In genomic region chr4:44119410-44120201, GRCm38 (mm10) we compare ENCODE assay signal across 8 mouse cellular contexts. TPM values are rescaled to one million over a fixed set of nuclear protein-coding genes. Genes with fewer than 3 reads are reported as not detected.
DNase-seq lines count a peak whose midpoint lies in the region; ATAC-seq lines count a peak whose summit lies in the region.

No protein-coding gene starts in this region.

- no peak overlapping the region for H3K4me2 ChIP-seq in forebrain, embryonic 14.5 days (ENCODE audit: low read length)
- H3K4me2 ChIP-seq in forebrain, embryonic 13.5 days = no peak overlapping the region
- no peak overlapping the region for H3K4me2 ChIP-seq in midbrain, embryonic 13.5 days (replicated peaks)
- no peak overlapping the region for H3K4me2 ChIP-seq in midbrain, embryonic 11.5 days

- no peak overlapping the region for H3K9ac ChIP-seq in forebrain, embryonic 14.5 days (ENCODE audit: low read length)
- no peak overlapping the region for H3K9ac ChIP-seq in forebrain, embryonic 13.5 days
- H3K9ac ChIP-seq in midbrain, embryonic 13.5 days (replicated peaks) = 0 out of 2 replicates have a peak overlapping the region, but pooled peaks have one; percentile 10
- no peak overlapping the region for H3K9ac ChIP-seq in midbrain, embryonic 11.5 days (ENCODE audit: low read length)

- no peaks in the 10 kb centered on the region for H3K9me3 ChIP-seq in forebrain, embryonic 14.5 days (replicated peaks; ENCODE audit: control insufficient read depth, low read length)
- no peaks in the 10 kb centered on the region for H3K9me3 ChIP-seq in forebrain, embryonic 13.5 days (replicated peaks)
- H3K9me3 ChIP-seq in midbrain, embryonic 13.5 days = no peaks in the 10 kb centered on the region
- H3K9me3 ChIP-seq in midbrain, embryonic 11.5 days (ENCODE audit: control insufficient read depth, low read length) = no peaks in the 10 kb centered on the region

- no peak overlapping the region for H3K27ac ChIP-seq in forebrain, embryonic 14.5 days (ENCODE audit: low read depth, low read length)
- H3K27ac ChIP-seq in forebrain, embryonic 13.5 days = no peak overlapping the region
- H3K27ac ChIP-seq in midbrain, embryonic 13.5 days = no peak overlapping the region
- no peak overlapping the region for H3K27ac ChIP-seq in midbrain, embryonic 11.5 days (ENCODE audit: low read depth, low read length)

- H3K4me1 ChIP-seq in forebrain, embryonic 14.5 days (ENCODE audit: control insufficient read depth, insufficient read depth, low read length) = no peaks in the 10 kb centered on the region
- H3K4me1 ChIP-seq in forebrain, embryonic 13.5 days = no peaks in the 10 kb centered on the region
- H3K4me1 ChIP-seq in midbrain, embryonic 13.5 days (replicated peaks) = no peaks in the 10 kb centered on the region
- H3K4me1 ChIP-seq in midbrain, embryonic 11.5 days (ENCODE audit: control insufficient read depth, insufficient read depth, low read length) = no peaks in the 10 kb centered on the region

- 55% methylated on average over 9 of the region's 9 CpGs for WGBS in forebrain, embryonic 14.5 days
- WGBS in forebrain, embryonic 13.5 days = 54% methylated on average over 9 of the region's 9 CpGs
- 57% methylated on average over 9 of the region's 9 CpGs for WGBS in midbrain, embryonic 13.5 days
- 51% methylated on average over 9 of the region's 9 CpGs for WGBS in midbrain, embryonic 11.5 days

- no peaks in the 10 kb centered on the region for H3K27me3 ChIP-seq in forebrain, embryonic 14.5 days (replicated peaks; ENCODE audit: control insufficient read depth, insufficient read depth, low read length)
- H3K27me3 ChIP-seq in forebrain, embryonic 13.5 days = no peaks in the 10 kb centered on the region
- H3K27me3 ChIP-seq in midbrain, embryonic 13.5 days = no peaks in the 10 kb centered on the region
- no peaks in the 10 kb centered on the region for H3K27me3 ChIP-seq in midbrain, embryonic 11.5 days (ENCODE audit: control insufficient read depth, insufficient read depth, low read length)

- H3K4me3 ChIP-seq in forebrain, embryonic 14.5 days (ENCODE audit: low read depth, low read length) = no peak overlapping the region
- H3K4me3 ChIP-seq in forebrain, embryonic 13.5 days = no peak overlapping the region
- H3K4me3 ChIP-seq in midbrain, embryonic 13.5 days (replicated peaks) = no peak overlapping the region
- H3K4me3 ChIP-seq in midbrain, embryonic 11.5 days (ENCODE audit: low read depth, low read length) = no peak overlapping the region

- DNase-seq in forebrain, embryonic 14.5 days (ENCODE audit: low spot score) = peak; percentile 64
- DNase-seq in midbrain, embryonic 11.5 days (ENCODE audit: low spot score, missing footprints) = no peak
- DNase-seq in embryo, embryonic 11 days = peak; percentile 57
- DNase-seq in mesoderm, embryonic 11.5 days (ENCODE audit: low read depth, low spot score) = peak; percentile 70
- no peak for DNase-seq in ovary, postnatal 10 days (ENCODE audit: low spot score)
- DNase-seq in yolk sac, embryonic 10.5 days (ENCODE audit: low spot score) = no peak

- H3K36me3 ChIP-seq in forebrain, embryonic 14.5 days (ENCODE audit: control insufficient read depth, insufficient read depth, low read length) = no peaks in the 10 kb centered on the region
- peaks cover 19% of the 10 kb centered on the region; the same call in 1 of the 2 replicates for H3K36me3 ChIP-seq in forebrain, embryonic 13.5 days (ENCODE audit: poor library complexity, severe bottlenecking)
- H3K36me3 ChIP-seq in midbrain, embryonic 13.5 days = peaks cover 11% of the 10 kb centered on the region
- no peaks in the 10 kb centered on the region for H3K36me3 ChIP-seq in midbrain, embryonic 11.5 days (ENCODE audit: control insufficient read depth, insufficient read depth, low read length)

- ATAC-seq in forebrain, embryonic 14.5 days = peak; percentile 34; the same call in 1 of the 2 replicates
- no peak for ATAC-seq in forebrain, embryonic 13.5 days
- ATAC-seq in midbrain, embryonic 13.5 days = peak; percentile 34; the same call in 1 of the 2 replicates
- no peak for ATAC-seq in midbrain, embryonic 11.5 days (ENCODE audit: low FRiP score)

RNA-seq across cellular contexts. Expression of gene Gne, which starts 35.6 kb away (rescaled TPM):
- polyA plus RNA-seq in forebrain, embryonic 14.5 days (2014; fragmentation: Nextera tagmentation; extraction: Ambion mirVana) = 20.4 and 26.5 TPM in 2 replicates
- 18.0 and 19.3 TPM in 2 replicates for polyA plus RNA-seq in forebrain, embryonic 13.5 days (2015; fragmentation: Nextera tagmentation; extraction: Ambion mirVana)
- polyA plus RNA-seq in midbrain, embryonic 13.5 days (2015; fragmentation: Nextera tagmentation; extraction: Ambion mirVana) = 20.4 and 21.3 TPM in 2 replicates
- 15.1 and 18.1 TPM in 2 replicates for polyA plus RNA-seq in midbrain, embryonic 11.5 days (2014; fragmentation: Nextera tagmentation; extraction: Ambion mirVana)

Comparison
In these comparisons a context has a peak if more than half of its experiments do, and no peak if none do; other contexts are left out.
1. ATAC-seq: peak in forebrain, embryonic 14.5 days (single experiment) and midbrain, embryonic 13.5 days (single experiment); none in forebrain, embryonic 13.5 days (single experiment) and midbrain, embryonic 11.5 days (single experiment).
2. DNase-seq: peak in forebrain, embryonic 14.5 days (single experiment), embryo, embryonic 11 days (single experiment) and mesoderm, embryonic 11.5 days (single experiment); none in midbrain, embryonic 11.5 days (single experiment), ovary, postnatal 10 days (single experiment) and yolk sac, embryonic 10.5 days (single experiment).